Mouse (Mus musculus) spleen, adult 2 months (tissue): ENCODE results near the gene Caskin2. TPM values are rescaled to one million over a fixed set of nuclear protein-coding genes. Genes with fewer than 3 reads are reported as not detected.

ENCODE experiments used
- DNase-seq, 2 experiments: peaks; one replicate each; pipeline versions ENCODE4 v3.0.0 to v3.0.0-alpha.2; 2012 to 2021; ENCODE audit warnings: low spot score in 2 of 2, low read depth in 1 of 2
- H3K27ac ChIP-seq: fragments of 200-500 bp; 2 replicates; pipeline ENCODE4 v1.5.1; 2012; ENCODE audit warnings: low read length, inconsistent platforms; ENCODE audit not compliant: insufficient read depth
- H3K27me3 ChIP-seq: fragments of 200-500 bp; 2 replicates; pipeline ENCODE4 v1.6.1; 2012; ENCODE audit warnings: mild to moderate bottlenecking, moderate library complexity, low read length, inconsistent platforms; ENCODE audit not compliant: control insufficient read depth, insufficient read depth
- H3K36me3 ChIP-seq: fragments of 200-500 bp; 2 replicates; pipeline ENCODE4 v1.6.1; 2012; ENCODE audit warnings: mild to moderate bottlenecking, low read length, inconsistent platforms; ENCODE audit not compliant: control insufficient read depth, insufficient read depth
- H3K4me1 ChIP-seq: fragments of 200-500 bp; 2 replicates; pipeline ENCODE4 v1.6.1; 2011; ENCODE audit warnings: inconsistent platforms; ENCODE audit not compliant: control insufficient read depth, insufficient read depth, insufficient read length
- H3K4me3 ChIP-seq: fragments of 200-500 bp; 2 replicates; pipeline ENCODE4 v1.5.1; 2011; ENCODE audit warnings: mild to moderate bottlenecking, inconsistent platforms; ENCODE audit not compliant: insufficient read depth, insufficient read length; ENCODE audit errors: extremely low read depth
- CTCF ChIP-seq: fragments of 200-500 bp; IDR thresholded peaks from 2 replicates; pipeline ENCODE4 v1.5.1; 2011; ENCODE audit warnings: mild to moderate bottlenecking, inconsistent platforms; ENCODE audit not compliant: insufficient read depth, insufficient read length, insufficient replicate concordance; ENCODE audit errors: extremely low read depth
- POLR2A ChIP-seq: fragments of 200-500 bp; IDR thresholded peaks from 2 replicates; pipeline ENCODE4 v1.6.1; 2011; ENCODE audit warnings: low read depth, low read length, inconsistent platforms
- WGBS: fragments of 180-500 bp; shearing (Covaris S2); methylation state at CpG from one replicate; pipeline ENCODE4 v1.1.7; 2018; 5-methylcytosine and 5-hydroxymethylcytosine counted together
- polyA plus RNA-seq: library from polyadenylated mRNA; depleted of rRNA; stranded (reverse); fragments of >200 nt; gene quantifications from 2 replicates; pipeline ENCODE4 v1.2.3, GENCODE M21; 2012

Caskin2 gene
- polyA plus RNA-seq, 1 experiment = 13.2 TPM

DNA sequence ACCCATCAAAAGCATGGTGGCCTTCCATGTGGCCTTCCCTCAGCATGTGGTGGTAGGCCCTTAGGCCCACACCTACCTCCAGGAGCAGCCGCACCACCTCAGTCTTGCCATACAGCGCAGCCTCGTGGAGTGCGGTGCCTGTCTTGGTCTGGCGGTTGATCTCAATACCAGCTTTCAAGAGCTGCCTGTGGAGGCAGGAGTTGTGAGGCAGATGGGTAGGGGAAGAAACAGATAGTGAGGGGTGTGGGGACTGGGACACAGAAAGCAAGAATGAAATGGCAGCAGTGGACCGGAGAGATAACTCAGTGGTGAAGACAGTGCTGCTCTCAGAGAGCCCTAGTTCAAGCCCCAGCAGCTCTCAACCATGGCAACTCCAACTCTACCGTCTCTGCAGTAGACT lies 8.4 kb downstream of the Caskin2 start:
- no peak for TF ChIP-seq CTCF
- no peak for TF ChIP-seq POLR2A
- DNase-seq = no peak
- no peak overlapping the region for H3K4me3 ChIP-seq
- no peaks in the 10 kb centered on the region; the same call in 1 of the 2 replicates for H3K4me1 ChIP-seq
- peaks cover 9% of the 10 kb centered on the region for H3K36me3 ChIP-seq
- no peak overlapping the region for H3K27ac ChIP-seq
- 77% methylated on average over 7 of the region's 7 CpGs for WGBS
- no peaks in the 10 kb centered on the region for H3K27me3 ChIP-seq

- DNase-seq = no peak
- H3K27ac ChIP-seq = no peak overlapping the region
- peaks cover 17% of the 10 kb centered on the region for H3K36me3 ChIP-seq
- no peaks in the 10 kb centered on the region for H3K27me3 ChIP-seq
- H3K4me3 ChIP-seq = no peak overlapping the region
- no peaks in the 10 kb centered on the region for H3K4me1 ChIP-seq
- WGBS = 93% methylated on average over 24 of the region's 24 CpGs
- TF ChIP-seq CTCF = no peak
- TF ChIP-seq POLR2A = no peak
Measured at GRCm38 (mm10) chr11:115803072-115803709, 10.2 kb downstream of the Caskin2 start.

GRCm38 (mm10) chr11:115800981-115801380 lies 12.5 kb downstream of the Caskin2 start:
- peaks cover 31% of the 10 kb centered on the region for H3K36me3 ChIP-seq

DNA sequence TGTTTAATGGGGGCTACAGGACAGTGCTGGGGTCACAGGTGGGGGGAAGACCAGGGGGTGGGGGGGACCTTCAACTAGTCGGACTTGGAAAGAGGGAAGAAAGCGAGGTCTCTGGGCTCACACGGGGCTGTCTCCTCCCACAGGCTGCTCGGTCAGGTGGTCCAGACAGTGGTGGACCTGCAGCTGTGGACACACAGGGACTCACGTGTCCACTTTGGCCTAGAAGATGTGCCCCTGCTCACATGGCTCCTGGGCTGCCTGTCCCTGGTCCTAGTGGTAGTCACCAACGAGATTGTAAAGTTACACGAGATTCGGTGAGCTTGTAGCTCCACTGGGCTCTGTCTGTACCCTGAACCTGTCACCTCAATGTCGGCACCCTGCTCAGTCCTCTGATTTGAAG lies 15.8 kb downstream of the Caskin2 start:
- WGBS = 91% methylated on average over 9 of the region's 9 CpGs
- no peak for DNase-seq

More at GRCm38 (mm10) chr11:115800981-115801380, 12.5 kb downstream of the Caskin2 start:
- 82% methylated on average over 18 of the region's 18 CpGs for WGBS
- no peaks in the 10 kb centered on the region for H3K27me3 ChIP-seq
- no peak overlapping the region for H3K27ac ChIP-seq
- DNase-seq = no peak
- TF ChIP-seq CTCF (no peak), POLR2A (no peak)
- H3K4me3 ChIP-seq = no peak overlapping the region
- H3K4me1 ChIP-seq = no peaks in the 10 kb centered on the region

GRCm38 (mm10) chr11:115796898-115797297 lies 16.5 kb downstream of the Caskin2 start:
- WGBS = 59% methylated on average over 15 of the region's 15 CpGs
- no peak overlapping the region for H3K27ac ChIP-seq
- H3K36me3 ChIP-seq = peaks cover 60% of the 10 kb centered on the region
- H3K4me1 ChIP-seq = no peaks in the 10 kb centered on the region
- no peak overlapping the region for H3K4me3 ChIP-seq
- no peak for TF ChIP-seq CTCF
- no peak for TF ChIP-seq POLR2A
- no peaks in the 10 kb centered on the region for H3K27me3 ChIP-seq
- DNase-seq = no peak

More for the DNA sequence above, 15.8 kb downstream of the Caskin2 start:
- Histone ChIP-seq H3K27ac (no peak overlapping the region), H3K4me1 (no peaks in the 10 kb centered on the region), H3K4me3 (no peak overlapping the region), H3K27me3 (no peaks in the 10 kb centered on the region), H3K36me3 (peaks cover 54% of the 10 kb centered on the region)
- TF ChIP-seq CTCF (no peak), POLR2A (no peak)

DNA sequence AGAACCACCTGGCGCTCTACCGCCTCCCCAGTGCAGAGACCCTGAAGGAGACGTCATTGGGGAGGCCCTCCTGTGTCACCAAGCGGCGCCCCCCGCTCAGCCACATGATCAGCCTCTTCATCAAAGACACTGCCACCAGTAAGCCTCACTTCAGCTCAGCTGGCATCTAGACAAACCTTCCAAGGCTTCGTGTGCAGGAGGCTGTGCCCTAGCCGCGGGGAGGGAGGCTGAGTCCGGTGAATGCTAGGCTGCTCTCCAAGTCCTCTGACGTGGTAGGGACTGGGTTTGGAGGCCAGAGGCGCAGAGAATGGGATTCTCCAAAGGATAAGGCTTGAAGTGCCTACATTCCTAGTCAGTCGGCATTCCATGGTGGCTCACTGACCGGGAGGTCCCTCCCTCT lies 21.1 kb downstream of the Caskin2 start:
- TF ChIP-seq POLR2A (no peak), CTCF (no peak)
- Histone ChIP-seq H3K4me1 (no peaks in the 10 kb centered on the region), H3K27me3 (no peaks in the 10 kb centered on the region), H3K4me3 (no peak overlapping the region), H3K36me3 (peaks cover 56% of the 10 kb centered on the region), H3K27ac (no peak overlapping the region)
- 91% methylated on average over 14 of the region's 14 CpGs for WGBS
- no peak for DNase-seq

DNA sequence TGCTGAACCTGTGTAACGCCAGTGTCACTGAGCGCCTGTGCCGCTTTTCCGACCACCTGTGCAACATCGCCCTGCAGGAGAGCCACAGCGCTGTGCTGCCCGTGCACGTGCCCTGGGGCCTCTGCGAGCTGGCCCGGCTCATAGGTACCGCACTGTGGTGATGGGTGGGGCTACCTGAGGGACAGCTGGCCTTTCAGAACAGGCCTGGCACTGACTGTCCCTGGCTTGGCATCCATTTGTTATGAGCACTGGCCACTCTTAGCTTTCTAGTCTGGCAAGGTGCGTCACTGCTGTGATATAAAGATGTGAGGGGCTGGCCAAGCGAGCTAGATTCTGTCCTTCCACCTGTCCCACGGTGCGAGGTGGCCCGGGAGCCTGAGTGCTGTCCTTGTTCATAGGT lies 21.5 kb downstream of the Caskin2 start:
- no peak overlapping the region for H3K4me3 ChIP-seq
- no peak for TF ChIP-seq POLR2A
- TF ChIP-seq CTCF = no peak
- H3K27me3 ChIP-seq = no peaks in the 10 kb centered on the region
- 93% methylated on average over 16 of the region's 16 CpGs for WGBS
- DNase-seq = no peak
- no peak overlapping the region for H3K27ac ChIP-seq
- no peaks in the 10 kb centered on the region for H3K4me1 ChIP-seq
- peaks cover 54% of the 10 kb centered on the region for H3K36me3 ChIP-seq
